Mouse (Mus musculus) hindbrain, postnatal 0 days (tissue): ENCODE measurements at regions not wholly inside any gene's neighbourhood (a gene's known extent, or its start where the extent isn't known, plus 50 kb on each side); places are given as distances from the start of the nearest gene placed in this dataset.

ENCODE experiments used
- ATAC-seq: fragments of 200-750 bp; cut with Nextera tagmentation; 2 replicates; pipeline ENCODE4 v1.8.0; 2017; ENCODE audit warnings: mild to moderate bottlenecking, moderate TSS enrichment, moderate library complexity
- DNase-seq: peaks from one replicate; pipeline ENCODE4 v3.0.0-alpha.2; 2015; ENCODE audit warnings: low spot score
- H3K27ac ChIP-seq: fragments of 300-500 bp; sonication (generic); 2 replicates; pipeline ENCODE4 v1.5.1; 2014; ENCODE audit warnings: mild to moderate bottlenecking
- H3K27me3 ChIP-seq: fragments of 300-500 bp; sonication (generic); 2 replicates; pipeline ENCODE4 v1.6.1; 2014; ENCODE audit warnings: low read length, mixed read lengths; ENCODE audit not compliant: insufficient read depth
- H3K36me3 ChIP-seq: fragments of 300-500 bp; sonication (generic); 2 replicates; pipeline ENCODE4 v1.6.1; 2014; ENCODE audit warnings: low read length, mixed read lengths; ENCODE audit not compliant: insufficient read depth
- H3K4me1 ChIP-seq: fragments of 300-500 bp; sonication (generic); 2 replicates; pipeline ENCODE4 v1.6.1; 2014; ENCODE audit warnings: antibody characterized with exemption, low read length, mixed read lengths; ENCODE audit not compliant: insufficient read depth
- H3K4me2 ChIP-seq: fragments of 300-500 bp; sonication (generic); 2 replicates; pipeline ENCODE4 v1.6.1; 2014; ENCODE audit warnings: low read depth, mild to moderate bottlenecking, low read length, moderate library complexity, mixed read lengths
- H3K4me3 ChIP-seq: fragments of 300-500 bp; sonication (generic); 2 replicates; pipeline ENCODE4 v1.5.1; 2014; ENCODE audit warnings: low read length
- H3K9ac ChIP-seq: fragments of 300-500 bp; sonication (generic); replicated peaks from 2 replicates; pipeline ENCODE4 v1.6.1; 2014; ENCODE audit warnings: mild to moderate bottlenecking, low read length, moderate library complexity, mixed read lengths
- H3K9me3 ChIP-seq: fragments of 300-500 bp; sonication (generic); 2 replicates; pipeline ENCODE4 v1.6.1; 2016; ENCODE audit warnings: low read length, mixed read lengths
- CTCF ChIP-seq: IDR thresholded peaks from 2 replicates; pipeline ENCODE4 v1.5.1; 2016; ENCODE audit warnings: antibody characterized with exemption, control low read depth, low read depth
- WGBS: fragments of 180-500 bp; shearing (Covaris S2); extraction: QIAGEN DNeasy Blood & Tissue Kit; methylation state at CpG from one replicate; pipeline ENCODE4 v1.1.7; 2014; 5-methylcytosine and 5-hydroxymethylcytosine counted together

- Histone ChIP-seq H3K4me1 (no peaks in the 10 kb centered on the region), H3K4me3 (no peak overlapping the region), H3K9ac (no peak overlapping the region), H3K9me3 (no peaks in the 10 kb centered on the region), H3K27ac (no peak overlapping the region), H3K27me3 (no peaks in the 10 kb centered on the region), H3K4me2 (no peak overlapping the region), H3K36me3 (no peaks in the 10 kb centered on the region)
- peak; percentile 28 for DNase-seq
- 65% methylated on average over 6 of the region's 6 CpGs for WGBS
- TF ChIP-seq CTCF, result no peak
- peak; percentile 73 for ATAC-seq
These were observed 108.1 kb upstream of the Arg1 start for GRCm38 (mm10) chr10:25035363-25035762.

DNA sequence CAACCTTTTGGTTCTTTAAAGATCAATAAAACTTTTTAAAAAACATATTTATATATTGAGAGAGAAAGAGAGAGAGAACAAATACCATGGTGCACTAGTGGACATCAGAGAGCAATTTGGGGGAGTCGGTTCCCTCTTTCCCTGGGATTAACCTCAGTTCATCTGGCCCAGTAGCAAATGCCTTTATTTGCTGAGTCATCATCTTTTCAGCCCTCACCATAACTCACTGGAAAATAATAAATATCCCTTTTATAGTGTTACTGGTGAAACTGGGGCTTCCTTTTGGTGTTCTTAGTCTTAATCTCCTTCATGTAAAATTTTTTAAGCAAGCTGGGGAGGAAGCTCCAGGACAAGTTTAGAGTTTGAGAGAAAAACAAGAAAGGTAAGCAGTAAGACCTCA, 105.3 kb upstream of the Arg1 start:
- DNase-seq (no peak), ATAC-seq (no peak)
- H3K4me2 ChIP-seq, result no peak overlapping the region
- H3K36me3 ChIP-seq, result no peaks in the 10 kb centered on the region
- no peak overlapping the region for H3K9ac ChIP-seq
- no peaks in the 10 kb centered on the region for H3K27me3 ChIP-seq
- WGBS, result 83% methylated on average over 1 of the region's 1 CpGs
- H3K4me3 ChIP-seq, result no peak overlapping the region
- no peak for TF ChIP-seq CTCF
- no peaks in the 10 kb centered on the region for H3K9me3 ChIP-seq
- H3K4me1 ChIP-seq, result no peaks in the 10 kb centered on the region
- no peak overlapping the region for H3K27ac ChIP-seq

GRCm38 (mm10) chr10:25029387-25029915, 102.2 kb upstream of the Arg1 start:
- Histone ChIP-seq H3K36me3 (no peaks in the 10 kb centered on the region), H3K4me2 (no peak overlapping the region), H3K4me3 (no peak overlapping the region), H3K4me1 (no peaks in the 10 kb centered on the region), H3K27me3 (no peaks in the 10 kb centered on the region), H3K9me3 (no peaks in the 10 kb centered on the region), H3K9ac (no peak overlapping the region), H3K27ac (0 out of 2 replicates have a peak overlapping the region, but pooled peaks have one; percentile 45)
- ATAC-seq, result no peak
- no peak for DNase-seq
- WGBS, result 36% methylated on average over 6 of the region's 6 CpGs
- TF ChIP-seq CTCF, result no peak

- H3K27ac ChIP-seq, result peak overlapping the region; percentile 72
- WGBS, result 48% methylated on average over 7 of the region's 7 CpGs
- H3K36me3 ChIP-seq, result no peaks in the 10 kb centered on the region
- H3K9me3 ChIP-seq, result no peaks in the 10 kb centered on the region
- peak; percentile 94 for ATAC-seq
- H3K4me2 ChIP-seq, result no peak overlapping the region
- no peak for TF ChIP-seq CTCF
- DNase-seq, result peak; percentile 80
- no peaks in the 10 kb centered on the region for H3K27me3 ChIP-seq
- H3K9ac ChIP-seq, result no peak overlapping the region
- no peak overlapping the region for H3K4me3 ChIP-seq
- no peaks in the 10 kb centered on the region; the same call in 1 of the 2 replicates for H3K4me1 ChIP-seq
These were observed 96.4 kb upstream of the Arg1 start for GRCm38 (mm10) chr10:25023601-25024157.

DNA sequence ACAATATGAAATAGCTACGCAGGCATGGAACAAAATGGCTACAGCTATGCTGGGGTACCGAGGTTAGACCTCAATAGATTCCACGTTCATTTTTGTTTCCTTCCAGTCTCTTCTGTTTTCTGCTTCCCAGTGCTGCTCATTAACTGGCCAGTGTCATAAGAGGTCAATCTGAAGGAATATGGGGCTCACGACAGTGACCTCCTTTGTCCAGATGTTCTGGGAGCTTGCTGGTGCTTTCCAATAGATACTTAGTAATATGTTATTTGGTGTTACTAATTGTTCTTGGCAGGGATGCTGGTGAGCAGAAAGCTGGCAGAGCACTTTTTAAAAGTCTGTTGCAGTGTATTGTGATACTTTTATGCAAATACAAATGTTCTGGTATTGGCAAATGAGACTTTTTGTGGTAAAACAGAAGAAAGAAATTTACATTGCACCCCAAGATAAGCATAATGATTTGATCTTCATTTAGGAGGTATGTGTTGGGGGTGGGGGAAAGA, 95.8 kb upstream of the Arg1 start:
- 63% methylated on average over 4 of the region's 4 CpGs for WGBS
- no peak overlapping the region for H3K4me2 ChIP-seq
- DNase-seq (peak; percentile 27), ATAC-seq (no peak)
- H3K27me3 ChIP-seq, result no peaks in the 10 kb centered on the region
- no peak overlapping the region for H3K9ac ChIP-seq
- H3K9me3 ChIP-seq, result no peaks in the 10 kb centered on the region
- TF ChIP-seq CTCF, result no peak
- H3K27ac ChIP-seq, result peak overlapping the region; percentile 72
- no peaks in the 10 kb centered on the region; the same call in 1 of the 2 replicates for H3K4me1 ChIP-seq
- H3K36me3 ChIP-seq, result no peaks in the 10 kb centered on the region
- no peak overlapping the region for H3K4me3 ChIP-seq

GRCm38 (mm10) chr10:25018946-25019345, 91.7 kb upstream of the Arg1 start:
- Histone ChIP-seq H3K9ac (no peak overlapping the region), H3K4me1 (peaks cover 4% of the 10 kb centered on the region), H3K27me3 (no peaks in the 10 kb centered on the region), H3K4me3 (no peak overlapping the region), H3K36me3 (no peaks in the 10 kb centered on the region), H3K9me3 (no peaks in the 10 kb centered on the region), H3K27ac (no peak overlapping the region), H3K4me2 (no peak overlapping the region)
- WGBS, result 48% methylated on average over 2 of the region's 2 CpGs
- no peak for DNase-seq
- ATAC-seq, result no peak
- no peak for TF ChIP-seq CTCF

DNA sequence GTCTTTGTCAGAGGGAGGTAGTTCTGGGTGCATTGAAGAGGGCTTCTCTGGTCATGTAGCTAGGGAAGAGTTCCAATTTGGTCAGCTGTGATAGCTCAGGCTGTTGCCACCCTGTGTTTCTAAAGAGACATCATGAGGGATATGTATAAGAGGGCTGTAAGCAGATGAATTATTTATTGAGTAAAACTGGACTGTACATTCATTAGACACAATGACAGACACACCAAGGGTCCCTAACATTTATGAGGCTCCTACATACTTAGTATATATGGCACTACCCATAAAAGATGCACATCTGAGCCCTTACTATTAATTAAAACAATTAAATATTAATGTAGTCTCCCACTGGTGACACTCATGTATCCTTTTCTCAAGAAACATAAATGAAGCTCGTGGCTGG, 90.6 kb upstream of the Arg1 start:
- no peaks in the 10 kb centered on the region for H3K36me3 ChIP-seq
- no peak overlapping the region for H3K9ac ChIP-seq
- no peaks in the 10 kb centered on the region for H3K27me3 ChIP-seq
- DNase-seq (no peak), ATAC-seq (no peak)
- H3K27ac ChIP-seq, result no peak overlapping the region
- H3K4me1 ChIP-seq, result peaks cover 4% of the 10 kb centered on the region; the same call in 1 of the 2 replicates
- H3K9me3 ChIP-seq, result no peaks in the 10 kb centered on the region
- WGBS, result 79% methylated on average over 1 of the region's 1 CpGs
- TF ChIP-seq CTCF, result no peak
- no peak overlapping the region for H3K4me3 ChIP-seq
- H3K4me2 ChIP-seq, result no peak overlapping the region
